Mouse (Mus musculus) cortical plate, adult 2 months (tissue): ENCODE results near the gene Gm11032.

Experiments used
- CTCF ChIP-seq: fragments of 200-500 bp; IDR thresholded peaks from 2 replicates; pipeline ENCODE4 v1.5.1; 2011; ENCODE audit warnings: mild to moderate bottlenecking, control low read depth, low read length; ENCODE audit not compliant: insufficient read depth; ENCODE audit errors: extremely low read depth
- POLR2A ChIP-seq: fragments of 200-500 bp; IDR thresholded peaks from 2 replicates; pipeline ENCODE4 v1.6.1; 2011; ENCODE audit warnings: mild to moderate bottlenecking, low read length, control low read depth; ENCODE audit not compliant: insufficient read depth; ENCODE audit errors: extremely low read depth

DNA sequence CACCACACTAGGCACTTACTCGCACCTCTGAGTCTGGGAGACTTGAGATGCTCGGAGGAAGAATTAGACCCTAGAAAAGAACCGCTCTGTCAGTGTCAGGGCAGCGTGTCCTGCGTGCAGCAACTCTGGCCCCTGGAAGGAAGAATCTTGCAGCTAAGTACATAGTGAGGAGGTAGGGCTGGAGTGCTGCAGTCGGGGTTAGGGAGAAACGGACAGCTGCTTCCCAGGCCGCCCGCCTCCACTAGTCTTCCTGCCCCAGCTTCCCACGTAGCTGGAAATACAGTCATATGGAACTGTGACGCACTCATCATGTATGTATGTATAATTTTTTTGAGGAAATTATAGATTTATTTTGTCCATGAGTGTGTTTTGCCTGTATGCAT lies 42.6 kb downstream of the Gm11032 start:
- TF ChIP-seq POLR2A (no peak), CTCF (no peak)
